Mouse (Mus musculus) MN1 (cell line): Measurements from ENCODE around the gene Il16.

ENCODE experiments used
- DNase-seq: peaks from one replicate; pipeline ENCODE4 v3.0.0-alpha.2; 2016; ENCODE audit warnings: low spot score

The Il16 gene

GRCm38 (mm10) chr7:83606796-83607195 is 138.7 kb downstream of the Il16 start:
- no peak for DNase-seq

GRCm38 (mm10) chr7:83604180-83604944 is 141.2 kb downstream of the Il16 start:
- no peak for DNase-seq

- no peak for DNase-seq
Measured at GRCm38 (mm10) chr7:83599913-83600286, 145.6 kb downstream of the Il16 start.

DNA sequence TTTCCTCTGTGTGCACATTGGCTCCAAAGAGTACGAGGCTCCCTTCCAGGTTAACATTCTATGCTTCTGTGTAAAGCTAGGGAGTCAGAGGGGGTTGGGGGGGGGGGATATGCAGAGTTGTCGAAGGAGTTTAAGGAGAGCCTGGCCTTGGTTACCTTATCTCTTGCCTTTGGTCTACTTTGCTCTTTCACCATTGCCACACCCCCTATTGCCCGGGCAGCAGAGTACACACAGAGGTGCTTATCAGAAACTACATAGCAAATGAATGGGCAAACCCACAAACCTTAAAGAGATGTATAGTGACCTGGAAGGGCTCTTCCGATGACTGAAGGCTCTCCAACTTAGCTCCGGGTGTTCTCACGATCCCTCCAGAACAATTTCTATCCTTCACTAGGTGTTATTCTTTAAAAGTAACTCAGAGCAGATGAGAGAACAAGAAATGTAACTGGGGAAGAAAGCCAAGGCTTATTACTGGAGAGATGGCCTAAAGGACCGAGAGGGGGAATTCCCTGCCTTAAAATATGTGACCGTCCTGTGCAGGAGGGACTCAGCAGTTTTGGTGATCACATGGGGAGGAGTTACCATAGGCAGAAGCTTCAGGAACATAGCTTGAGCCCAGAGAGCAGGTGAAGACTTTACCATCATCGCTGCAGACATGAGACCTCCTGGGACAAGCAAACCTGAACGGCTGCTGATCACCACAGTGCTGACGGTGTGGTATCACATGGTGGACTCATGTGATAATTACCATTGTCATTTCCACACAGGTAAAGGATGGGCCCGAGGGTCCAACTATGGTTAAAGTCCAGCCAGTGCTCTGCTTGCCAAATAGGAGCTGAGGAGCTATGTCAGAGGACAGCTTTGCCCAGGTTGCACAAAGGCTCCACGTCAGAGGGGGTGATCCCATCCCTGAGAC is 146.3 kb downstream of the Il16 start:
- no peak for DNase-seq

DNA sequence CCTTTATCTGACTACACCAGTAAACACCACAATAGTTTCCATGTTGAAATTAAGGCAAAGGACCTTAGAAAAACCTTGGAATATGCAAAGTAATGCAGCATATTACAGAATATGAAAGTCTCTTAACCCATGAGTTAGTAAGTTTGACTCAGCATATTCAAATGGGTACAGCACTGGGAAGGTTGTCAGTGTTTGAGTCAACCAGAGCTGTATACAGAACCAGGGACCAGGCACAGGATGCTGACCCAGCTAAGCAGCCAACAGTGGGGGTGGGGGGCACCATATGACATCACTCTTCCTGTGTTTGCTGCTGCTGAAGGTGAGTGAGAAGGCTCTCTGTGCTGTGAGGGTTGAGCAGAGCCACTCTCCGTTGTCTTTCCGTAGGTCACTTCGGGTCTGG is 148.5 kb downstream of the Il16 start:
- no peak for DNase-seq

DNA sequence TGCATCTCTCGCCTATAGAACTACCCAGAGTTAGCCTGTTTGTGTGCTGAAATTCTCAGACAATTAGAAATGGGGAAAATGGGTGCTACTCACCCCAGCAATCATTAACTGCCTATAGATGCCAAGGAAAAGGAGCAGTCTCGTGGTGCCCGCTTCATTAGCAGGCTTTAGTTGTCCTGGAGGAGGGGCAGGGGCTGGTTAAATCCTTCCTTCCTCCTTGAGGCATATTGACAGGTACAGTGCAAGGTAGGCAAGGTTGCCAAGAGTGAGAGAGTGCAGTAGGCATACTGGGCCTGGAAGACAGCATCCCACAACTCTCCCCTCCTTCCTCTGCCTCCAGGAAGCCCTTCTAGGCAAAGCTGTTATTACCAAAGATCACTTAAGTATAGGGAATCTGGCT is 151.5 kb downstream of the Il16 start:
- DNase-seq = no peak
